Mouse (Mus musculus) stomach, embryonic 15.5 days (tissue): ENCODE measurements around the gene Snx29. TPM values are rescaled to one million over a fixed set of nuclear protein-coding genes. Genes with fewer than 3 reads are reported as not detected.

ENCODE experiments used
- ATAC-seq: fragments of 200-750 bp; cut with Nextera tagmentation; 2 replicates; pipeline ENCODE4 v1.8.0; 2017; ENCODE audit warnings: low read depth, moderate number of reproducible peaks, moderate TSS enrichment; ENCODE audit not compliant: insufficient read depth, low FRiP score
- H3K27ac ChIP-seq: fragments of 300-500 bp; sonication (generic); 2 replicates; pipeline ENCODE4 v1.5.1; 2015; ENCODE audit warnings: mild to moderate bottlenecking, inconsistent platforms
- H3K27me3 ChIP-seq: fragments of 300-500 bp; sonication (generic); replicated peaks from 2 replicates; pipeline ENCODE4 v1.6.1; 2015; ENCODE audit warnings: inconsistent platforms
- H3K36me3 ChIP-seq: fragments of 300-500 bp; sonication (generic); 2 replicates; pipeline ENCODE4 v1.6.1; 2015; ENCODE audit warnings: inconsistent platforms
- H3K4me1 ChIP-seq: fragments of 300-500 bp; sonication (generic); 2 replicates; pipeline ENCODE4 v1.6.1; 2015; ENCODE audit warnings: inconsistent platforms
- H3K4me2 ChIP-seq: fragments of 300-500 bp; sonication (generic); 2 replicates; pipeline ENCODE4 v1.6.1; 2015; ENCODE audit warnings: mild to moderate bottlenecking, inconsistent platforms
- H3K4me3 ChIP-seq: fragments of 300-500 bp; sonication (generic); replicated peaks from 2 replicates; pipeline ENCODE4 v1.5.1; 2015; ENCODE audit warnings: inconsistent platforms
- H3K9ac ChIP-seq: fragments of 300-500 bp; sonication (generic); 2 replicates; pipeline ENCODE4 v1.6.1; 2015; ENCODE audit warnings: inconsistent platforms
- H3K9me3 ChIP-seq: fragments of 300-500 bp; sonication (generic); 2 replicates; pipeline ENCODE4 v1.6.1; 2016; ENCODE audit warnings: inconsistent platforms
- WGBS: fragments of 180-500 bp; shearing (Covaris S2); methylation state at CpG from one replicate; pipeline ENCODE4 v1.1.7; 2015; 5-methylcytosine and 5-hydroxymethylcytosine counted together
- polyA plus RNA-seq: library from polyadenylated mRNA; unstranded; fragments of >200 nt; fragmentation: Nextera tagmentation; extraction: Ambion mirVana; gene quantifications from 2 replicates; pipeline ENCODE4 v1.2.1, GENCODE M21; 2015

Gene Snx29
- polyA plus RNA-seq, 1 experiment from 2014 or later = 10.1 TPM

DNA sequence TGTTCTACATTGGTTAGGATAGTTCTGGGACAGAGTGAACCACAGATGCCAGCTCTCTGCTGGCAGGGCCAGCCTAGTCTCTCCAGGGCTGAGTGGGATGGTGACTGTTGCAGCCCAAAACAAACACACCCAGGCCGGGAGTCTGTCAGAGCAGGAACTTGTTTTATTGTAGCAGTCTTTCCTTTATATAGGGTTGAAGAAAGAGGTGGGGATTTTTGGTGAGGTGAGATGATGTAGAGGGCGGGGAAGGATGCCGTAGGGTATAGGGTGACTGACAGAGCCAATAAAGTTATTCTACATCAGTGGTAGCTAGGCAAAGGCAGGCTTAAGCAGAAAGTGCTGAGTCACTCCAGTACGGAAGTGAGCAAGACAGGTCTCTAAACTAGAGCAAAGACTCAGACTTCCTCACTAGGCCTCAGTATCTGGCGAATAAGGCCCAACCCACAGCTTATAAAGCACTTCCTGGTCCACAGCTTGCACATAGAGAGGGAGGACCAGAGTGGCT, 133.5 kb downstream of the Snx29 start:
- WGBS = 76% methylated on average over 5 of the region's 5 CpGs
- Histone ChIP-seq H3K9me3 (no peaks in the 10 kb centered on the region), H3K27me3 (no peaks in the 10 kb centered on the region), H3K4me1 (no peaks in the 10 kb centered on the region), H3K36me3 (0 out of 2 replicates have a peak, but pooled peaks cover 2% of the 10 kb centered on the region), H3K9ac (no peak overlapping the region), H3K4me2 (no peak overlapping the region), H3K27ac (peak overlapping the region; percentile 61), H3K4me3 (no peak overlapping the region)
- peak; percentile 70 for ATAC-seq

DNA sequence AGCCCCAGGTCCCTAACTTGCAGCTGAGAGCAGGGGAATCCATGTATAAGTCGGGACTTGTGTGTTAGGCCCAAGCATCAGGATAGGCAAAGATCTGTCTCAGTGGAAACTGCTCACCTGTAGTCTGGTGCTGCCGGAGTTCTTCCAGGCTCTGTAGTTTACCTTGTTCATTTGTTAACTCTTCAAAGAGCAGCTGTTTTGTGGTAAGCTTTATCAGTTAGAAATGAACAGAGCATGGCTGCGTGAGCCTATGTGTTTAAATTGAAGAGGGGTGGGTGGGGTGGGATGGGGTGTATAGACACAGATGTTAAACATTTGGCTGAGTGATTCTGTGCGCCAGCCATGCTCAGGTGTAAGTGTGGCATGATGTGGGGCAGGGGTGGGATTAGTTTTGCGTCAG, 134.4 kb downstream of the Snx29 start:
- WGBS = 74% methylated on average over 5 of the region's 5 CpGs
- Histone ChIP-seq H3K4me3 (no peak overlapping the region), H3K9me3 (no peaks in the 10 kb centered on the region), H3K27me3 (no peaks in the 10 kb centered on the region), H3K4me1 (no peaks in the 10 kb centered on the region), H3K27ac (no peak overlapping the region), H3K9ac (no peak overlapping the region), H3K4me2 (no peak overlapping the region), H3K36me3 (0 out of 2 replicates have a peak, but pooled peaks cover 2% of the 10 kb centered on the region)
- ATAC-seq = no peak

DNA sequence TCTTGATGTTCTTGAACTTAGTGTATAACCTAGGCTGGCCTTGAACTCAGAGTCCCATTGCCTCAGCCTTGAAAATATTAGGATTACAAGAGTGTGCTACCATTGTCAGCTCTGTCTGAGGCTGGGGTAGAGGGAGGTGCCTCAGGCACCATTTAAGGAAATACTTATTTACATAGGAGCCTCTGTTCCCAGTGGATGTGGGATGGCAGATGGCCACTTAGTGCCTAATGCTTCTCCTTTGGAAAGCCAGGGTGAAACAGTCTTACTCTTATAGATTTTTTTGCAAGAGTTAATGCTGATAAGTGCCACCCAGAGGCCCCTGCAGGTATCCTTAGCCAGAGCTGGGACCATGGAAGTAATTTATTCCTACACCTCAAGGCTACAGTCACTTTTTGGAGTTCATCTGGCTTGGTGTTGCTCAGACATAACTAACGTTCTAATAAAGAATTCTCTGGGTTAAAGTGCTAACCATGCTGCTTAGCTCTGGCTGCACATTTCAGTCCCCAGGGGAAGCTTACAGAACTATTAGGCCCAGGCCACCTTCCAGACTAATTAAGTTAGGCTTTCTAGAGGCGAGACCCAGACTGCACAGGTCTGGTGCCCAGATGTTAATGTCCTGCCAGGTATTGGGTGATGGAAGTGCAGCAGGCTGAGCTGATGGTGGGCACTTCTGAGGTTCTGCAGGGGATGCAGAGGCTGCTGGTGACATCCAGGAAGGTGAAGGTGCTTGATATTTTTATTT, 135.1 kb downstream of the Snx29 start:
- 0 out of 2 replicates have a peak, but pooled peaks cover 2% of the 10 kb centered on the region for H3K36me3 ChIP-seq
- H3K4me1 ChIP-seq = no peaks in the 10 kb centered on the region
- ATAC-seq = no peak
- H3K9me3 ChIP-seq = no peaks in the 10 kb centered on the region
- no peak overlapping the region for H3K9ac ChIP-seq
- 55% methylated on average over 2 of the region's 2 CpGs for WGBS
- H3K4me3 ChIP-seq = no peak overlapping the region
- no peak overlapping the region for H3K27ac ChIP-seq
- no peaks in the 10 kb centered on the region for H3K27me3 ChIP-seq
- no peak overlapping the region for H3K4me2 ChIP-seq

DNA sequence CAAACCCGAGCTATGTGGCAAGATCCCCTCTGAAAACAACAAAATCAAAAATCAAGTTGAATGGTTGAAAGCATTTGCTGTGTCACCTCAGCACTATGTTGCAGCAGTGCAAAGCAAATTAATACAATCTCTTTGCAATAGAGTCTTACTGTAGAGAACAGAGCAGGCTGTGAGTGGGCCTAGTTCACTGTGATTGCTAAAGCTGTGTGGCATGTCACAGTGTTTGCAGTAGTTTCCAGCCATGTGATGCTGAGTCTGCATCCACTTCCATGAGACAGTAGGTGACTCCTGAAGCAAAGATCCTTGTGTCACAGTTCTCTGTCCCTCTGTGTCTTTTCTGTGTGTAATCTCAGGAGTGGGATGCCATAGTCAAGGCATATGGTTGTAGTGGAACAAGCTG, 137.5 kb downstream of the Snx29 start:
- Histone ChIP-seq H3K9me3 (no peaks in the 10 kb centered on the region), H3K4me3 (no peak overlapping the region), H3K9ac (no peak overlapping the region), H3K27me3 (no peaks in the 10 kb centered on the region), H3K36me3 (no peaks in the 10 kb centered on the region), H3K4me1 (no peaks in the 10 kb centered on the region), H3K4me2 (no peak overlapping the region), H3K27ac (no peak overlapping the region)
- ATAC-seq = no peak
- 95% methylated on average over 1 of the region's 1 CpGs for WGBS

DNA sequence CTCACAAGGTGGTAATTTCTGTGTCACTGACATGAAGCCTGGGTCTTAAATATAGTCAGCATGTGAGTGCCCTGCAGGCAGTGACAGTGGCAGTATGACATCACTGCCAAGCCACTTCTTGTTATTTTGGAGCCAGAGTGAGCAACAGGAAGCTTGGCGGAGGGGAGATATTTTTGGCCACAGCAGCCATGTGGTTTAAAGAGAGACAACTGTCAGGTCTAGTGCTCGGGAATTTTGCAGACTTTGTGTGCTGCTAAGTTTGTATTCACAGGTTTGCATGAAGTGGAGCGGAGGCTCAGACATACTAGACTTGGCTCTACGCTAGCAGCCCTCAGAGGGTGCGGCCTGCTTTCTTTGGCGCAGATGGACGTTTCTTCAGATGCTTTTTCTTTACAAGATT, 138.9 kb downstream of the Snx29 start:
- Histone ChIP-seq H3K4me1 (no peaks in the 10 kb centered on the region), H3K27ac (no peak overlapping the region), H3K27me3 (no peaks in the 10 kb centered on the region), H3K4me2 (no peak overlapping the region), H3K36me3 (no peaks in the 10 kb centered on the region), H3K4me3 (no peak overlapping the region), H3K9ac (no peak overlapping the region), H3K9me3 (no peaks in the 10 kb centered on the region)
- WGBS = 68% methylated on average over 7 of the region's 7 CpGs
- no peak for ATAC-seq

DNA sequence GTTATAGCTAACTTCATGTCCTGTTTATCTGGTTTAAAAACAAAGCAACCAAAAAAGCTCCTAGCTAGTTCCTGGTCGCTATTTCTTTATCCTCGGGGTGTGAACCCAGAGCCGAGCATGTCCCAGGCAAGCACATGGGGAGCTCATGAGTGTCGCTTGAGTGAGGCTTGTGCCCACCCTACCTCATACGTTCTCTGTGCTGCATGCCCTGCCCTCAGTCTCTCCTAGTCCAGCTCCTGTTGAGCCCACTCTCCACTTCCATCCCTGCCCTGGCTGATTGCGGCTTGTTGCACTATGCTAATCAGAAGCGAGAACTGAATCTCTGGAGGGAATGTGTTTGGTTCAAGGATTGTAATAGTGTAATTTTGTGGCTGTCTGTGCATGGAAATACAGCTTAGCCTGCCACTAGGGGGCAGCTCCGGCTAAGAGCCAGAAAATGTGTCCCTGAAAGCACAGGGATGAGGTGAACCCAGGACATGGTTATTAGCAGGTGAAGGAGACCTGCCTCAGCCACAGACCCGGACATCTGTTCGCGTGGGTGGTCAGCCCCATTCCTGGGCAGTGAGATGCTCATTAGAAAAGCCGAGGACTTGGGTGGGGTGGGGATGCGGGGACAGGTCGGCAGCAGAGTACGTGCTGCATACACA, 145.9 kb downstream of the Snx29 start:
- no peaks in the 10 kb centered on the region for H3K4me1 ChIP-seq
- 55% methylated on average over 15 of the region's 15 CpGs for WGBS
- no peak overlapping the region for H3K4me3 ChIP-seq
- H3K9ac ChIP-seq = no peak overlapping the region
- H3K4me2 ChIP-seq = no peak overlapping the region
- no peaks in the 10 kb centered on the region for H3K27me3 ChIP-seq
- H3K27ac ChIP-seq = no peak overlapping the region
- ATAC-seq = peak; percentile 35; the same call in 1 of the 2 replicates
- H3K36me3 ChIP-seq = no peaks in the 10 kb centered on the region
- no peaks in the 10 kb centered on the region for H3K9me3 ChIP-seq

DNA sequence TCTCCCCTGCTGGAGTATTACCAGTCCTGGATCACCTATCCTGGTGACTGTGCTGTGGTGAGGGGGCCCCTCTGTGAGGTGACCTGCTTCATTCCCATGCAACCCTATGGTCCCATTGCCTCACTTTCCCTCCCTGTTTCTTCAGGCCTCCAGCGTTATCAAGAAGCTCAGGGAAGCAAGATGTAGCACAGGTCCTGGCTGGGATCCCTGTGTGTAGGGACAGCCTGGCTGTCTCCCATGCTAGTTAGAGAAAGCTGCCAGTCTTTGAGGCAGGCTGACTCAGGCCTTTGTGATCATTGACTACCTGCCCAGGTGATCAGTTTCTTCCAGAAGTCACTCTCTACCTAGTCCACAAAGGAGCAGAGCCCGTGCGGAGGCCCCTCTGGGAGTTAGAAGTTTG, 146.8 kb downstream of the Snx29 start:
- no peak overlapping the region for H3K9ac ChIP-seq
- no peak overlapping the region for H3K4me2 ChIP-seq
- no peak for ATAC-seq
- H3K4me3 ChIP-seq = no peak overlapping the region
- no peaks in the 10 kb centered on the region for H3K36me3 ChIP-seq
- H3K4me1 ChIP-seq = no peaks in the 10 kb centered on the region
- no peaks in the 10 kb centered on the region for H3K9me3 ChIP-seq
- 85% methylated on average over 3 of the region's 3 CpGs for WGBS
- no peaks in the 10 kb centered on the region for H3K27me3 ChIP-seq
- no peak overlapping the region for H3K27ac ChIP-seq

DNA sequence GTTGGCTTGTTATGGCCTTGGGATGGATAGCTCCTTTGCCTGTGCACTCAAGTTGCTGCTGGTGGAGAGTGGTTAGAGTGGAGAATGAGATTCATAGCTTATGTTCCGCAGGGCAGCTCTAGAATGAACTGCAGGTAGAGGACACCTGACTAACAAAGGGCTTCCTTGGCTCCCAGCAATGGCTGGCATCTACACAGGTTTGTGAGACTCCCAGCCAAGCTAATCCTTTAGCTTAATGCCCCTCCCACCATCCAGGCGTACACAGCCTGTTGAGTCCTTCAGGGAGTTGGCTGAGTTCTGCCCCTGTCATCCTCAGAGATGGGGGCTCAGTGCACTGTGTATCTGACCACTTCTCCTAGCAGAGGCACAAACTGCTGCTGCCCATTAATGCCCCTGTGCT, 148.5 kb downstream of the Snx29 start:
- Histone ChIP-seq H3K9me3 (no peaks in the 10 kb centered on the region), H3K27me3 (no peaks in the 10 kb centered on the region), H3K4me2 (no peak overlapping the region), H3K9ac (no peak overlapping the region), H3K27ac (no peak overlapping the region), H3K4me3 (no peak overlapping the region), H3K4me1 (0 out of 2 replicates have a peak, but pooled peaks cover 4% of the 10 kb centered on the region), H3K36me3 (no peaks in the 10 kb centered on the region)
- WGBS = 75% methylated on average over 2 of the region's 2 CpGs
- no peak for ATAC-seq

DNA sequence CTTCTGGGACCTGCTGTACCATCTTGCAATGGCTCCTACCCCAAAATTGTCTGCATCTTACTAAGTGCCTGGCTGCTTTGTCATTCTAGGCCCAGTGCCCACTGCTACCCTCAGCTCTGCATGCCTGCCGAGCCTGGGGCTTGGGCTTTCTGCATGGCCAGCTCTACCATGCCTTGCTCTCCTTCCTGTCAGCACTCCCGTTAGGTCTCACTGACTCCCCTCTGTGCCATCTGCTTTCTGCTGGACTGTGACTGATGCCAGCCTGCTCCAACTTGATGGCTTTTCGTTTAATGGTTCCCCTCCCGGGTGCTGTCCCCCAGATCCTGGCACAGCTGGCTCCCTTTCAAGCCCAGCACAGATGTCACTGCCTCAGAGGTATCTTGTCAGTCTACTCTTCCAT, 150.1 kb downstream of the Snx29 start:
- WGBS = 74% methylated on average over 4 of the region's 4 CpGs
- H3K9me3 ChIP-seq = no peaks in the 10 kb centered on the region
- H3K27ac ChIP-seq = no peak overlapping the region

DNA sequence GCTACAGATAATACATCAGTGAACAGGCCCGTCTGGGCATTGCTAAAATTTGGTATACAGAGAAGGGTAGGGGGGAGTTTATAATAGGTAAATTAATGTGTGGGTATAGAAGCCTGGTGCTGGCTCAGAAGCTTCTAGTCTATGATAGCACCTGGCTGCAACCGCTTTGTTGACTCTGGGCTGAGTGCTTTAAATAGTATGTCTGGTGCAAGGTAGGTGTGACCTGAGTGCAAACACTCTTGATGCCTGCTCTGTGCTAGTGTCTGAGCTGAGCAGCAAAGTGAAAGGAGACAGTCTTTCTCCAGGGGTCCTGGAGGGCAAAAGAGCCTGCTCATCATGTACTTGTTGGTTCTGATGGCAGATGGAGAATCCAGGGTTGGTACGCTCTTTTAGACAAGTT, 150.8 kb downstream of the Snx29 start:
- H3K27me3 ChIP-seq = no peaks in the 10 kb centered on the region
- no peak overlapping the region for H3K4me2 ChIP-seq
- H3K36me3 ChIP-seq = no peaks in the 10 kb centered on the region
- H3K27ac ChIP-seq = no peak overlapping the region
- 80% methylated on average over 3 of the region's 3 CpGs for WGBS
- H3K4me1 ChIP-seq = 0 out of 2 replicates have a peak, but pooled peaks cover 4% of the 10 kb centered on the region
- no peaks in the 10 kb centered on the region for H3K9me3 ChIP-seq
- no peak overlapping the region for H3K4me3 ChIP-seq
- H3K9ac ChIP-seq = no peak overlapping the region
- ATAC-seq = no peak

More for the DNA sequence above, 150.1 kb downstream of the Snx29 start:
- Histone ChIP-seq H3K4me3 (no peak overlapping the region), H3K27me3 (no peaks in the 10 kb centered on the region), H3K36me3 (no peaks in the 10 kb centered on the region), H3K4me1 (0 out of 2 replicates have a peak, but pooled peaks cover 4% of the 10 kb centered on the region), H3K4me2 (no peak overlapping the region), H3K9ac (no peak overlapping the region)
- ATAC-seq = no peak

DNA sequence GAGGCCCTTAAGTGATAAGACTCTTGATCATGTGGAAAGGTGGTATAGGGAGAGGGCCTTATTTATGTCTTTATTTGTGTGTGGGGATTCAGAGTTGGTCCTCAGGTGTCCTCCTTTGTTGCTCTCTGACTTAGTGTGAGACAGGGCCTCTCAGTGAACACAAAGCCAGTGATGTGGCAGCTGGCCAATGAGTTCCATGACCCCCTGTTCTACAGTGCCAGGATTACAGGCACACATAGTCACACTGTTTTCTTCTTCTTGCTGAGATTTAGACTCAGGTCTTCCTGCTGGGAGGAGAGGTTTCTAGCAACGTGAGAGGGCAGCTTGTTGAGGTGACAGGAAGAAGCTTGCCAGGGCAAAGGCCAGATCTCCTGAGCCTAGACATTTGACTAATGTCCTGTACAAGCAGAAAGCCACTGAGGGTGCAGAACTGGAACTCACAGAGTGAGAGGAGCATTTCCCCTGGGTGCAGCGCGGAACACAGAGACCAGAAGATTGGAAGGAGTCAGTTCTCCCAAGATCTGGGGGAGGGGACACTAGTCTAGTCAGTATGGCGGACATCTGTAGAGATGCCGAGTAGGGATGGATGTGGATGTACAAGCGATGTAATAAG, 151.3 kb downstream of the Snx29 start:
- no peaks in the 10 kb centered on the region for H3K9me3 ChIP-seq
- H3K4me3 ChIP-seq = no peak overlapping the region
- no peaks in the 10 kb centered on the region for H3K36me3 ChIP-seq
- H3K9ac ChIP-seq = no peak overlapping the region
- 81% methylated on average over 6 of the region's 6 CpGs for WGBS
- H3K27ac ChIP-seq = no peak overlapping the region
- no peaks in the 10 kb centered on the region for H3K27me3 ChIP-seq
- H3K4me1 ChIP-seq = 0 out of 2 replicates have a peak, but pooled peaks cover 4% of the 10 kb centered on the region
- H3K4me2 ChIP-seq = no peak overlapping the region
- no peak for ATAC-seq
